22 mouse cellular contexts compared by ENCODE assay signal in genomic region chr1:35786668-35787213, GRCm38 (mm10).
A peak's percentile ranks its signal among the peaks of the same experiment; 100 is the strongest.
DNase-seq lines count a peak whose midpoint lies in the region; ATAC-seq and TF ChIP-seq lines count a peak whose summit lies in the region.
"Had no signal": no experiment of that assay in that cellular context is flagged by ENCODE, and none has a peak within 500 bp of the region (broad histone marks: within the 10 kb centered on the region; RNA-seq: fewer than 3 reads in every experiment).

No protein-coding gene starts in this region.

- no peak overlapping the region for H3K27ac ChIP-seq in kidney, adult 2 months (ENCODE audit: insufficient read depth, low read depth, low read length)
- H3K27ac ChIP-seq in lung, embryonic 16.5 days (ENCODE audit: low read length), result peak overlapping the region; percentile 23
- H3K27ac ChIP-seq in midbrain, embryonic 14.5 days (replicated peaks; ENCODE audit: low read depth, low read length), result no peak overlapping the region
- H3K27ac ChIP-seq in midbrain, embryonic 15.5 days, result no peak overlapping the region
- H3K27ac ChIP-seq in small intestine, adult 2 months (ENCODE audit: insufficient read depth, low read depth, low read length), result peak overlapping the region; percentile 15; the same call in 1 of the 2 replicates
- no peak overlapping the region for H3K27ac ChIP-seq in forebrain, embryonic 13.5 days
- H3K27ac ChIP-seq: embryonic facial prominence, embryonic 13.5 days; forebrain, embryonic 12.5 days; gastrocnemius, adult 2 months; heart, embryonic 13.5 days; hindbrain, embryonic 12.5 days had no signal

- WGBS in kidney, adult 2 months, result 51% methylated on average over 8 of the region's 8 CpGs
- 43% methylated on average over 8 of the region's 8 CpGs for WGBS in lung, embryonic 16.5 days
- 19% methylated on average over 8 of the region's 8 CpGs for WGBS in midbrain, embryonic 14.5 days
- 25% methylated on average over 8 of the region's 8 CpGs for WGBS in midbrain, embryonic 15.5 days
- 71% methylated on average over 8 of the region's 8 CpGs for WGBS in small intestine, adult 2 months
- 44% methylated on average over 8 of the region's 8 CpGs for WGBS in forebrain, embryonic 13.5 days

- H3K9me3 ChIP-seq in lung, embryonic 16.5 days (ENCODE audit: control insufficient read depth, low read length), result no peaks in the 10 kb centered on the region
- H3K9me3 ChIP-seq in midbrain, embryonic 14.5 days (ENCODE audit: control insufficient read depth, low read length), result no peaks in the 10 kb centered on the region
- H3K9me3 ChIP-seq in midbrain, embryonic 15.5 days, result no peaks in the 10 kb centered on the region
- H3K9me3 ChIP-seq in forebrain, embryonic 13.5 days (replicated peaks), result no peaks in the 10 kb centered on the region
- H3K9me3 ChIP-seq: embryonic facial prominence, embryonic 13.5 days; forebrain, embryonic 12.5 days; hindbrain, embryonic 12.5 days had no signal

- H3K4me2 ChIP-seq in lung, embryonic 16.5 days (ENCODE audit: low read depth, low read length), result no peak overlapping the region
- no peak overlapping the region for H3K4me2 ChIP-seq in midbrain, embryonic 14.5 days (ENCODE audit: low read length)
- no peak overlapping the region for H3K4me2 ChIP-seq in midbrain, embryonic 15.5 days
- no peak overlapping the region for H3K4me2 ChIP-seq in forebrain, embryonic 13.5 days
- H3K4me2 ChIP-seq: embryonic facial prominence, embryonic 13.5 days; forebrain, embryonic 12.5 days; heart, embryonic 13.5 days; hindbrain, embryonic 12.5 days had no signal

- H3K27me3 ChIP-seq in kidney, adult 2 months (replicated peaks; ENCODE audit: control insufficient read depth, insufficient read depth, low read length), result no peaks in the 10 kb centered on the region
- H3K27me3 ChIP-seq in lung, embryonic 16.5 days (ENCODE audit: control insufficient read depth, insufficient read depth, low read depth, low read length), result no peaks in the 10 kb centered on the region
- H3K27me3 ChIP-seq in midbrain, embryonic 14.5 days (ENCODE audit: control insufficient read depth, insufficient read depth, low read length), result no peaks in the 10 kb centered on the region
- H3K27me3 ChIP-seq in midbrain, embryonic 15.5 days (replicated peaks), result no peaks in the 10 kb centered on the region
- no peaks in the 10 kb centered on the region for H3K27me3 ChIP-seq in small intestine, adult 2 months (ENCODE audit: control insufficient read depth, insufficient read depth, low read length)
- H3K27me3 ChIP-seq in forebrain, embryonic 13.5 days, result no peaks in the 10 kb centered on the region
- H3K27me3 ChIP-seq: embryonic facial prominence, embryonic 13.5 days; forebrain, embryonic 12.5 days; heart, embryonic 13.5 days; hindbrain, embryonic 12.5 days; Patski had no signal

- H3K9ac ChIP-seq in lung, embryonic 16.5 days (ENCODE audit: low read length), result no peak overlapping the region
- no peak overlapping the region for H3K9ac ChIP-seq in midbrain, embryonic 14.5 days (replicated peaks; ENCODE audit: low read length)
- H3K9ac ChIP-seq in midbrain, embryonic 15.5 days, result no peak overlapping the region
- no peak overlapping the region for H3K9ac ChIP-seq in forebrain, embryonic 13.5 days
- H3K9ac ChIP-seq: embryonic facial prominence, embryonic 13.5 days; forebrain, embryonic 12.5 days; forebrain, postnatal 0 days; heart, embryonic 13.5 days; hindbrain, embryonic 12.5 days had no signal

- peak; percentile 12 for DNase-seq in kidney, adult 2 months
- DNase-seq in kidney, adult 9 months, result no peak
- no peak for DNase-seq in lung, postnatal 4 days
- peak; percentile 11 for DNase-seq in midbrain, embryonic 14.5 days
- DNase-seq: adrenal gland, postnatal 14 days; cerebellum, adult 18-20 months; cerebellum, adult 9-11 months; cerebellum, postnatal 36 days; forebrain, postnatal 0 days; gastrocnemius, adult 2 months; gastrocnemius, postnatal 25 days; heart, postnatal 36 days had no signal

- no peaks in the 10 kb centered on the region for H3K4me1 ChIP-seq in kidney, adult 2 months (ENCODE audit: control insufficient read depth, insufficient read depth, low read length)
- H3K4me1 ChIP-seq in lung, embryonic 16.5 days (replicated peaks; ENCODE audit: control insufficient read depth, insufficient read depth, low read length), result no peaks in the 10 kb centered on the region
- H3K4me1 ChIP-seq in midbrain, embryonic 14.5 days (ENCODE audit: control insufficient read depth, insufficient read depth, low read length), result no peaks in the 10 kb centered on the region
- H3K4me1 ChIP-seq in midbrain, embryonic 15.5 days, result no peaks in the 10 kb centered on the region
- H3K4me1 ChIP-seq in small intestine, adult 2 months (ENCODE audit: control insufficient read depth, insufficient read depth, insufficient read length, low read length), result no peaks in the 10 kb centered on the region
- H3K4me1 ChIP-seq in forebrain, embryonic 13.5 days, result no peaks in the 10 kb centered on the region
- H3K4me1 ChIP-seq: embryonic facial prominence, embryonic 13.5 days; forebrain, embryonic 12.5 days; hindbrain, embryonic 12.5 days had no signal

- no peak for TF ChIP-seq CTCF in kidney, adult 2 months (conservative IDR thresholded peaks at IDR 0.05; ENCODE audit: insufficient read depth, insufficient read length, low read depth, low read length)
- no peak for TF ChIP-seq CTCF in small intestine, adult 2 months (IDR thresholded peaks at IDR 0.05; ENCODE audit: extremely low read depth, insufficient read length, insufficient replicate concordance, low read depth, low read length)

- no peaks in the 10 kb centered on the region for H3K36me3 ChIP-seq in kidney, adult 2 months (ENCODE audit: control insufficient read depth, insufficient read depth, low read length)
- H3K36me3 ChIP-seq in lung, embryonic 16.5 days (ENCODE audit: control insufficient read depth, insufficient read depth, low read length), result no peaks in the 10 kb centered on the region
- no peaks in the 10 kb centered on the region for H3K36me3 ChIP-seq in midbrain, embryonic 14.5 days (ENCODE audit: control insufficient read depth, insufficient read depth, low read length)
- no peaks in the 10 kb centered on the region for H3K36me3 ChIP-seq in midbrain, embryonic 15.5 days (replicated peaks)
- no peaks in the 10 kb centered on the region for H3K36me3 ChIP-seq in small intestine, adult 2 months (ENCODE audit: control insufficient read depth, insufficient read depth, low read length)
- no peaks in the 10 kb centered on the region for H3K36me3 ChIP-seq in forebrain, embryonic 13.5 days (ENCODE audit: poor library complexity, severe bottlenecking)
- H3K36me3 ChIP-seq: embryonic facial prominence, embryonic 13.5 days; forebrain, embryonic 12.5 days; heart, embryonic 13.5 days; hindbrain, embryonic 12.5 days had no signal

- H3K4me3 ChIP-seq in kidney, adult 2 months (ENCODE audit: insufficient read depth, low read depth, low read length), result no peak overlapping the region
- H3K4me3 ChIP-seq in lung, embryonic 16.5 days (ENCODE audit: low read length), result no peak overlapping the region
- no peak overlapping the region for H3K4me3 ChIP-seq in midbrain, embryonic 14.5 days (replicated peaks; ENCODE audit: low read depth, low read length)
- no peak overlapping the region for H3K4me3 ChIP-seq in midbrain, embryonic 15.5 days
- H3K4me3 ChIP-seq in small intestine, adult 2 months (ENCODE audit: low read depth, low read length), result no peak overlapping the region
- no peak overlapping the region for H3K4me3 ChIP-seq in forebrain, embryonic 13.5 days
- H3K4me3 ChIP-seq: embryonic facial prominence, embryonic 13.5 days; forebrain, embryonic 12.5 days; gastrocnemius, adult 2 months; heart, embryonic 13.5 days; hindbrain, embryonic 12.5 days had no signal

- ATAC-seq in lung, embryonic 16.5 days (ENCODE audit: low read depth), result peak; percentile 73
- no peak for ATAC-seq in midbrain, embryonic 14.5 days (ENCODE audit: low FRiP score, low TSS enrichment)
- ATAC-seq in midbrain, embryonic 15.5 days (replicated peaks), result no peak
- ATAC-seq in forebrain, embryonic 13.5 days, result no peak
- ATAC-seq: activated CD4-positive, CD25-positive, alpha-beta regulatory T cell, adult 4 months; forebrain, postnatal 0 days; Patski had no signal

- TF ChIP-seq POLR2A in kidney, adult 2 months (IDR thresholded peaks at IDR 0.05; ENCODE audit: low read depth, low read length), result no peak
- TF ChIP-seq POLR2A in small intestine, adult 2 months (IDR thresholded peaks at IDR 0.05; ENCODE audit: low read depth, low read length), result no peak

Comparison
In these comparisons a context has a peak if more than half of its experiments do, and no peak if none do; other contexts are left out.
1. DNase-seq: peak in kidney, adult 2 months (single experiment) and midbrain, embryonic 14.5 days (single experiment); none in kidney, adult 9 months (single experiment) and lung, postnatal 4 days (0 of 2).
2. H3K27ac ChIP-seq: peak in lung, embryonic 16.5 days (single experiment) and small intestine, adult 2 months (single experiment); none in kidney, adult 2 months (single experiment), midbrain, embryonic 14.5 days (single experiment), midbrain, embryonic 15.5 days (single experiment) and forebrain, embryonic 13.5 days (single experiment).